Mouse (Mus musculus) ovary, adult 18-20 months (tissue): ENCODE measurements around the gene Cop1.
"Not testable (repeated sequence)": the region's sequence is repeated elsewhere in the genome, so short reads cannot be mapped to it uniquely, and the experiment has no call there.

Experiments used
- DNase-seq: peaks from one replicate; pipeline ENCODE4 v3.0.0; 2022; ENCODE audit warnings: low spot score, mixed read lengths

Gene Cop1

DNA sequence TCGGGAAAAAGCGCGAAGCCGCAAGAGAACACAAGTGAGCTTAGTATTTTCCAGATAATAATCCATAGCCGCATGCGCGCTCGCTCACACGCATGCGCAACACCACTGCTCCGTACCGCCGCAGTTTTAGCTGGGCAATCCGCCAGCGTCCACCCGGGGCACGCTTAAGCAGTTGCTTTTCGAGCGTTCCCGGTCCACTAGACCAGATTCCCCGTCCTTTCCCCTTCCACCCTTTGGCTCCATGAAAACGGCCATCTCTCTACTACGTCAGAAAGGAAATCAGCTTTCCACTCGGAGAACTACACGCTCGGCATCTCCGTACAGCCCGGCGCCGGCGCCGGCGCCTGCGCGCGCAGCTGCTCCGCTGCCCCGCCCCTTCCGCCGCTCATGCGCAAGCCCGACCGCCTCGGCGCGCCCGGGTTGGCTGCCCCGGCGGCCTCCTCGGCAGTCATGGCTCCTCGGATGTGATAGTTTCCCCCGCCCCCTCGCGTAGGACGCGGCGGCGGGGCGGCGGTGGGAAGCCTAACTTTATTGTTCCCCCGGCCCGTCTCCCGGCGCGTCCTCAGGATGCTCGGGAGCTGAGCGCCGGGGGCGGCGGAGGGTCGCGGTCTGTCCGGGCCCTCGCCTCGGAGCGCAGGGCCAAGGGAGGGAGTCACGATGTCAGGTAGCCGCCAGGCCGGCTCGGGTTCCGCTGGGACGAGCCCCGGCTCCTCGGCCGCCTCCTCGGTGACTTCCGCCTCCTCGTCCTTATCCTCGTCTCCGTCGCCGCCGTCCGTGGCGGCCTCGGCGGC is at the start of gene Cop1:
Gene Cop1, plus strand, starts transcription at position 540 of the 791 bp plus-strand sequence.
- peak; percentile 88 for DNase-seq

DNA sequence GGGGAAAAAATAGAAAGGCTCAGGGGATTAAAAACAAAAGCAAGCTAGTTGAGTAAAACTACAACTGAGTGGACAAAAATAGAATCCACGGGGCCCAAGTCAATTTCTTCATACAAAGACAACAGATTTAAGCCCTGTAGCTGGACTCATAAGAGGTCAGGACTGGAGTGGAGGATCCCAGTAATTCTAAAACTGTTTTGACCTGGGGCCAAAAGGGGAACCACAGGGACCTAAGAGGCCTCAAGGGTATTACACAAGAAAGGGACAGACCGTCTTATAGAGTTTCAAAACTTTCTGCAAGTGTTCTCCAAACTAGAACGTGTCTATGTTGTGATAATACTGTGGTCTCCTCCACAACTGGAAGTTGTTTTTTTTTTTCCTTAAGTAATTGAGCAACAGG is 45.4 kb upstream of the Cop1 start:
- no peak for DNase-seq

DNA sequence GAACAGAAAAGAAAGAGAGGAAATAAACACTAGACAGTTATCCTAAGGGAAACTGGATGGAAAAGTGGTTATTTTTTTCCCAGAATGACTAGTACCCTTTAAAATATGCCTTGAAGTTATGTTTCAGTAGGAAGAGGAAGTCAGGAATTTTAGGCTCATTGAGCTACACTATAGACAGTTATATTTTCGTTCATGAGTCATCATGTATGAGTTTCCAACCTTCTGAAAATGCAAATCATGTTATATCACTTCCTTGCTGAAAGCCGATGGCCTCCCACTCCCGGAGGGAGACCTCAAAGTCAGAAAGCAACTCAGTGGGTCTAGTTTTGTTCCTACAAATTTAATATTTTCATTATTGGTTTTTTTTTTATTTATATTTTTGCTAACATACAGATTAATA is 33.5 kb upstream of the Cop1 start:
- no peak for DNase-seq

GRCm38 (mm10) chr1:159199606-159200005 is 32.5 kb upstream of the Cop1 start:
- DNase-seq: no peak

- no peak for DNase-seq
Measured at GRCm38 (mm10) chr1:159201220-159201619, 30.9 kb upstream of the Cop1 start.

GRCm38 (mm10) chr1:159211711-159212110 is 20.4 kb upstream of the Cop1 start:
- DNase-seq: no peak

DNA sequence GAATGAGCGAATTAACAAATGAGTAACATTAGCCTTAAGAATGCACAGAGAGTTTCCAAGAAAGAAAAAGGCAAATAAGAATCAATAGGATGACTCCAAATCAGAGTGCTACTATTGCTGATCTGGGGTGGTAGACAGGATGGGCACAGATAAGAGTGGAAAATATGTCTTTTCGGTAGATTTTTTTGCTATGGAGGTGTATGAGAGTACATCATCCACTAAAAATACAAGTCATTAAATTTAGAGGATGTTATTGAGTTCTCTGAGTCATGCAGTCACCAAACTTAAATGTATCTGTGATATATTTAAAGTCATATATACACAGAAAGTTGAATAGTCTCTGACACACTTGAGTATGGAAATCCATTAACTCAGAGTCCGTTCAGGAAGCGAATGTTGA is 14.7 kb upstream of the Cop1 start:
- DNase-seq: no peak

DNA sequence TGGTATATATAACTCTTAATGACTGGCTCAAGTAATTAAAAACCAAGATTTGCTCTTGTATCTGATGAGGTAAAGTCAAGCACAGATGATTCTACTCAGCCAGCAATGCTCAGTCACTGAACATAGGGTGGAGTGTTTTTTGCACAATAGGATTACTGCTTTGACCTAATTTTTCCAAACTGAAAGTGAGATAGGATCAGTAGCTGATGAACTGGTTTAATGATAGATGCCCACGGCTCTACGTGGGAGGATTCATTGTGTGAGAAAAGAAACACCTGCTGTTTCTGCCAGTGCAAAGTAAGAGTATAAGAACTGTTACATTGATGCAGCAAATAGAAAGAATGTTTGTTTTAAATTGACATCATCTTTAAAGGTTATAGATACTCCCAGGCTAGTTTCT is 10.1 kb upstream of the Cop1 start:
- no peak for DNase-seq

DNA sequence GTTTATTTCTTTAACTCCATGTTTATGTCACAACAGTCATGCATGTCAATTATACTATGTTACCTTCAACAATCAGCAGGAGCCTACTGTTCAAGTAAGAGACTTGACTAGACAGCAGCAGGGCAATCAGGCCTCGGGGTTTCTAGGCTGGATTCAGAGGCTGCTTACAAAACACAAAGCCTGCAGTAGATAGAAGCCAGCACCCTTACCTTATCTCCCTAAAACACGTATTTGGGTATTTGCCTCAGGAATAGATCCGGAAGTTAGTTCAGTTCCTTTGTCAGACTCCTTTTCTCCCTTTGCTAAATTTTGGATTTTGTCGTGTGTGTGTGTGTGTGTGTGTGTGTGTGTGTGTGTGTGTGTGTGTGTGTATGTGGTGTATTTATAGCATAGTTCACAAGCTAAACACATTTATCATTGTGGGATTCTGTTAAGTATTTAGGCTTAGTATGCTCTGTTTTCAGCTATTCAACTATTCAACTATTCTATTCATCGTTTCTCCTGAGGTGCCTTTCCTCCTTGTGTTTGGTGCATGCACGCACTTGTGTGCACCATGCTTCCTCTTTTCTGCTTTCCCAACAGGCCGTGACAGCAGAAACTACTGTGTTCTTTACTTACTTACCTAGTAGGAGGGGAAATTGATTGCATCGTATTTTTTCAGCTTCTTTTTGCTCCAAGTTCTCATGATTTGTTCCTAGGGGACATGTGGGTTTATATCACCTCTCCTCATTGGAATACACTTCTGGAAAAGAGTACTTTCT is 6.9 kb upstream of the Cop1 start:
- no peak for DNase-seq

- not testable (repeated sequence) for DNase-seq
Measured at GRCm38 (mm10) chr1:159232572-159233261, 597 bp downstream of the Cop1 start.

DNA sequence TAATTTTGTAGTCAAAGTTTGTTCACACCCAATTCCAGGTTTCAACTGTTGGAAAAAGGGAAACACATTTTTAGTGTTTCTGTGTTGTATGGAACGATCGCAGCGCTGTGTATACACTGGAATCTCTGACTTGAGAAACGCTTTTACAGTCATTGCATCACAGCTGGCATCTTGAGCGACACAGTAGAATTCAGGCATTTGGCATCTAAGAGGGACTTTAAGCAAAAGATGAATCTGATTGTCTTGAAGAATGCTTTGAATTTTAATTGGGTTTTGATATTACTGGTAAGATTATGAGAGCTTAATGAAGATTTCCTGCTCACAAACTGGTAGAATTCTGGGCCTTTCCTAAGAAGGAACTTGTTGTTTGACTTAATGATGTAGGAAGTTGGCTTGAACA is 1.3 kb downstream of the Cop1 start:
- no peak for DNase-seq

GRCm38 (mm10) chr1:159234496-159234895 is 2.4 kb downstream of the Cop1 start:
- no peak for DNase-seq

DNA sequence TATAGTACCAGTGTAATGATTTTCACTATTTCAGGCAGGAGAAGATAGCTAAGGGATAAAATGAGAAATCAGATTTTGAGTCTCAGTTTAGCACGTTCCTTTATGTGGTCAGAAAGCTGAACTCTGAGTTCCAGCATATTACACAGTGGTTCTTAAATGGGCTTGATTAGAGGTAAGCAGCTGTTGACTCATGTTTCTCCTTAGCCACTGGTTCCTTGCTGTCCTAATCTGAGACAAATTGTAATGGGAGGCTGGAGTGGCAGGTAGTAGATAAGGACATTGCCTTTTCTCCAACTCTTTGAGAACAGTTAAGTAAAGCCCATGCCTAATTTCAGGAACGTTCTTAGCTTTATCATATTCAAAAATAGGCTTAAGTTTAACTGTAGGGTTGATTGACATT is 3.6 kb downstream of the Cop1 start:
- DNase-seq: no peak

GRCm38 (mm10) chr1:159238147-159238546 is 6.0 kb downstream of the Cop1 start:
- no peak for DNase-seq

DNA sequence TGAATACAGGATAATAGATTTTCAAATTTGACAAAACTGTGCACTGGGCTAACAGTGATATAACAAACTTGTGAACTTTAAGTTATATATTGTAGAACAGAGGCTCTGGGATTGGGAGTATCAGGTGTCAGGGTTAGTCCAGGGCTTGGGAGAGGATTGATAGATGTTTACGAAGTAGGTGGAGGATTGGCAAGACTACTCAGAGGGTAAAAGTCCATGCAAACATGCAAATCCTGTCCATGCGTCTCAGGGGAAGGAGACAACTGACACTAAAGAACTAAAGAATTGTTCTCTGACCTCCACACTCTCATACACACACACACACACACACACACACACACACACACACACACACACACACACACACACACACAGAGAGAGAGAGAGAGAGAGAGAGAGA is 18.2 kb downstream of the Cop1 start:
- DNase-seq: no peak

- no peak for DNase-seq
Measured at GRCm38 (mm10) chr1:159253078-159253477, 21.0 kb downstream of the Cop1 start.

GRCm38 (mm10) chr1:159254906-159255685 is 23.0 kb downstream of the Cop1 start:
- DNase-seq: no peak

- DNase-seq: no peak
Measured at GRCm38 (mm10) chr1:159256543-159256942, 24.4 kb downstream of the Cop1 start.

GRCm38 (mm10) chr1:159263820-159264219 is 31.7 kb downstream of the Cop1 start:
- DNase-seq: no peak

DNA sequence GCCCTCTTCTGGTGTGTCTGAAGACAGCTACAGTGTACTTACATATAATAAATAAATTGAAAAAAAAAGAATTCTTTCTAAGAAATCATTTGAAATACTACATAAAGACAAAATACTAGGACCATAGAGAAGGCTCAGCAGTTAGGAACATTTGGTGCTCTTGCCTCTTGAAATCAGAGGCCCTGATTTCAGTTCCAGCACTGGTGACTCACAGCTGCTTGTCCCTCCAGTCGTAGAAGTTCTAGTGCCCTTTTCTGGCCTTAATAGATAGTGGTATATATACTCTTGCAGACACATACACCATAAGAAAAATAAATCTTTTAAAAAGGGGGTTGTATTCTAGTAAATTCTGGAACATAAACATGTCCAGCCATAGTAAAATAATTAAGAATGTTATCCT is 48.0 kb downstream of the Cop1 start:
- DNase-seq: no peak

DNA sequence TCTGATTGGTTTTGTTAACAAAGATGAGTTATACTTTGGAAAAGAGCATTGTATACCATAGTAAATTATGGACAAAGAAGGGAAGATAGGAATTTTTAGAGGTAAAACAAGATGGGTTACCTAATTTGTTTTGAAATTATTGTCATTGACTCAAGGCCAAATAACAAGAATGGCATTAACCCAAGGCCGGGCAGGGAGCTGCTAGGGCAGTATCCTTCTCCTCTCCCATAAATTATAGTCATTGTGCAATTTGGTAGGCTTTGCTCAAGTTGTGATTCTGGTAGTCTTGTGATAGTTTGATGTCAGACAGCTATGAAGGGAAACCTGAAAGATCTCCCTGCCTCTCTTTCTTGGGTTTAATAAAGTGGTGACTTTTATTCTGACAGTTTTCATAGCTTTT is 49.7 kb downstream of the Cop1 start:
- DNase-seq: no peak

DNA sequence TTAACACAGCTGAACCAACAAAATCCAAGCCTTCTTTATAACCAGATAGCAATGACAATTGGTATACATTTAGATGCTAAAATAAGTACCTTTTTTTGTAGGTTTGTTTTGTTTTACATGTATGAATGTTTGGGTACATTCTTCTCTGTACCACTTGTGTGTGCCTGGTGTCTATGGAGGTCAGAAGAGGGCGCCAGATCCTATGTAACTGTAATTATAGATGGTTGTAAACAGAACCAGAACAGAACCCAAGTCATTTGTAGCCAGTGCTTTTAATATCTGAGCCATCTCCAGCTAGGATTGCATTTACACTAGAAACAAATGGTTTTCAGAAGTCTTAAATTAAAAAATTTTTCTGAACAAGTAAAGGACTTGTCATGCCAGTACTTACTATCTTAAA is 54.7 kb downstream of the Cop1 start:
- DNase-seq: no peak
